Mouse (Mus musculus) cerebellum, adult 2 months (tissue): ENCODE data around the gene Esyt1. TPM values are rescaled to one million over a fixed set of nuclear protein-coding genes. Genes with fewer than 3 reads are reported as not detected.
A peak's percentile ranks its signal among the peaks of the same experiment; 100 is the strongest.
"Not testable (repeated sequence)": the region's sequence is repeated elsewhere in the genome, so short reads cannot be mapped to it uniquely, and the experiment has no call there.

Experiments
- DNase-seq, 2 experiments: peaks; one replicate each; pipeline ENCODE4 v3.0.0; 2021
- H3K27ac ChIP-seq: fragments of 200-500 bp; 2 replicates; pipeline ENCODE4 v1.5.1; 2012; ENCODE audit warnings: low read length, control low read depth, inconsistent platforms; ENCODE audit not compliant: insufficient read depth
- H3K27me3 ChIP-seq: fragments of 200-500 bp; 2 replicates; pipeline ENCODE4 v1.6.1; 2012; ENCODE audit warnings: inconsistent platforms, mild to moderate bottlenecking, low read length, moderate library complexity; ENCODE audit not compliant: control insufficient read depth, insufficient read depth
- H3K4me1 ChIP-seq: fragments of 200-500 bp; 2 replicates; pipeline ENCODE4 v1.6.1; 2011; ENCODE audit warnings: low read length; ENCODE audit not compliant: control insufficient read depth, insufficient read depth
- H3K4me3 ChIP-seq: fragments of 200-500 bp; replicated peaks from 2 replicates; pipeline ENCODE3; 2011; ENCODE audit warnings: mild to moderate bottlenecking, low read depth, low read length, control low read depth; ENCODE audit not compliant: insufficient read depth
- CTCF ChIP-seq: fragments of 200-500 bp; IDR thresholded peaks from 2 replicates; pipeline ENCODE4 v1.5.1; 2011; ENCODE audit warnings: low read depth, mild to moderate bottlenecking, control low read depth, low read length, moderate library complexity, borderline replicate concordance; ENCODE audit not compliant: insufficient read depth
- POLR2A ChIP-seq: fragments of 200-500 bp; IDR thresholded peaks from 2 replicates; pipeline ENCODE4 v1.6.1; 2011; ENCODE audit warnings: low read length, control low read depth, borderline replicate concordance; ENCODE audit not compliant: insufficient read depth
- WGBS: fragments of 180-500 bp; shearing (Covaris S2); methylation state at CpG from one replicate; pipeline ENCODE4 v1.1.7; 2018; 5-methylcytosine and 5-hydroxymethylcytosine counted together
- polyA plus RNA-seq: library from polyadenylated mRNA; depleted of rRNA; stranded (reverse); fragments of >200 nt; gene quantifications from 2 replicates; pipeline ENCODE4 v1.2.3, GENCODE M21; 2012; rRNA removed

The Esyt1 gene
- 36.3 and 37.3 TPM in 2 replicates for polyA plus RNA-seq

DNA sequence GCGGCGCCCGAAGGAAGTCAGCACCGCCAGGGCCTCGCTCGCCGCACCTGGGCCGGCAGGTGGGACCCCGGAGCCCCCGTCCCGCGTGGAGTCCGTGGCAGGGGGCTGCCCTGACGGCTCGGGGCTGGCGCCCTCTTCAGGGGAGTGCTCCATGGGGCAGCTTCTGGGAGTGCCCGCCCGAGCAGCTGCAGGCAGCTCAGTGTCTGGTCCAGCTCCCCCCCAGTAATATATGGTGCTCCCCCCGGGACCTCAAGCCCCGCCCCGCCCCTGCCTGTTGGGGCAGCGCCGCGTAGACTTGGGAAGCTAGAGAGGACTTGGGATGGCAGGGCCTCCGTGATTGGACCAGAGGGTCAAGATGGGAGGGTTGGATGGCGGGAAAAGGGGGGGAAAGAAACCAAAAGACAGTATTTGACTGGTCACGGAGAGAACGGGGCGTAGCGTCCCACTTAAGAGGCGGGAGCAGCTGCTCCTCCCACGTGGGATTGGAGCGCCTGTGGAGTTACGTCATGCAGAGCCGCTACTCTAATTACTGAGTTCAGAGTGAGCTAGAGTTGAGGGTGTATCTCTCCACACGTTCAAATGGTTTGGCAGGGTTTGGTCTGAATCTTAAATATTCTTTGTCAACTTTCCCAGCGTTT is at the start of gene Esyt1:
TSS of gene Esyt1 (minus strand) at position 201 of the 638 bp plus-strand sequence.
- Histone ChIP-seq H3K27ac (peak within 1 kb of the TSS; percentile 20; the same call in 1 of the 2 replicates), H3K27me3 (no peaks in the 10 kb centered on the region), H3K4me3 (peak within 1 kb of the TSS; percentile 71), H3K4me1 (peaks cover 7% of the 10 kb centered on the region; the same call in 1 of the 2 replicates)
- TF ChIP-seq POLR2A, result 0 out of 2 replicates have a peak, but pooled peaks have one; percentile 38
- no peak for TF ChIP-seq CTCF
- WGBS, result under 1% methylated on average over 37 of the region's 37 CpGs
- DNase-seq, result peak; percentile 90 to 98

DNA sequence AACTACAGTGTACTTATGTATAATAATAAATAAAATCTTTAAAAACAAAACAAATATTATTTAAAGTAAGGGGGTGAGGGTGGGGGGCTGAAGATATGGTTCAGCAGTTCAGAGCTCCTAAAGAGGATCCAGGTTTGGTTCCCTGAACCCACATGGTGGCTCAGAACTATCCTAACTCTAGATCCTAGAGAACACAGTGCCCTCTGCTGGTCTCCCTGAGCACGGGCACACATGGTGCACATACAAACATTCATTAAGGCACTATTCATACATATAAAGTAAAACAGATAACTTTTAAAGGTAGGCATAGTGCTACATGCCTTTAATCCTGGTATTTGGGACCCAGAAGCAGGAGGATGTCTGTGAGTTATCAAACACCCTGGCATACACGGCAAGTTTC is 49.4 kb upstream of the Esyt1 start:
- no peak overlapping the region for H3K4me3 ChIP-seq
- no peak for TF ChIP-seq POLR2A
- no peak for TF ChIP-seq CTCF
- H3K27ac ChIP-seq, result no peak overlapping the region
- 96% methylated on average over 2 of the region's 2 CpGs for WGBS
- no peak for DNase-seq
- H3K4me1 ChIP-seq, result no peaks in the 10 kb centered on the region
- H3K27me3 ChIP-seq, result no peaks in the 10 kb centered on the region

DNA sequence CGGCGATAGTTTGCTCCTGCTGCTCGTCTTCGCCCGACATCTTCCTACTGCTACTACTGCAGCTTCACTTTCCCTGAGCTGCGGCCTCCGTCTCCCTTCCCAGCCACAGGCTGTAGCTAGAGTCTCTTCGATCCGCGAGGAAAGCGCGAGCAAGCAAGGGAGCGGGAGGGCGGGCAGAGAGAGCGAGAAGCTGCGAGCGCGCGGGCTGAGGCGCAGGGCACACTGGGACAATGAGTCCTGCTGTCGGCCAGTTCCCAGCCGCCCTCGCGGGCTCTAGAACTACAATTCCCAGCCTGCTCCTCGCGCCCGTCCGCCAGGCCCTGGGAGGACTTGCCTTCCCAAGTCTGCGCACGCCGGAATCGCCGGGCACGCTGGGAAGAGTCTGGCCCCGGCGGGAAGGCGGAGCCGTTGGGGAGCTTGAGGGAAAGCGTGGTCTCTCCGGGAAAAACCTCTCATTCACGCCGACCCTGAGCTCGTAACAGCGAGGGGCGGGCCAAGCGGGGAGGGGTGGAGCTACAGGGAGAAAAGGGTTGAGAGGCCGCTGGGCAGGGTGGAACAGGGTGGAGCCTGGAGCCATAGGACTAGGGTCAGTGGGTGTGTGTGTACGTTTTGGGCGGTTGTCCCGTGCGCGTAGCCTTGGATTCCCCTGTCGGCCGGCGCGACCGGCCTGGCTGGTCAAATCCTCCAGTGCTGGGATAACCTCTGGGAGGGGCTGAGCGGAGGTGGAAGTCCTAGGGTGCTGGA is 40.3 kb upstream of the Esyt1 start, which contains the start of gene Pa2g4:
TSS of gene Pa2g4 (minus strand) at position 200 of the 744 bp plus-strand sequence.
- Histone ChIP-seq H3K4me1 (no peaks in the 10 kb centered on the region; the same call in none of the 2 replicates), H3K4me3 (peak within 1 kb of the TSS; percentile 81), H3K27me3 (no peaks in the 10 kb centered on the region), H3K27ac (peak within 1 kb of the TSS; percentile 17)
- TF ChIP-seq POLR2A (peak; percentile 76; the same call in 1 of the 2 replicates), CTCF (no peak)
- peak; percentile 98 to 99 for DNase-seq
- under 1% methylated on average over 58 of the region's 58 CpGs for WGBS

DNA sequence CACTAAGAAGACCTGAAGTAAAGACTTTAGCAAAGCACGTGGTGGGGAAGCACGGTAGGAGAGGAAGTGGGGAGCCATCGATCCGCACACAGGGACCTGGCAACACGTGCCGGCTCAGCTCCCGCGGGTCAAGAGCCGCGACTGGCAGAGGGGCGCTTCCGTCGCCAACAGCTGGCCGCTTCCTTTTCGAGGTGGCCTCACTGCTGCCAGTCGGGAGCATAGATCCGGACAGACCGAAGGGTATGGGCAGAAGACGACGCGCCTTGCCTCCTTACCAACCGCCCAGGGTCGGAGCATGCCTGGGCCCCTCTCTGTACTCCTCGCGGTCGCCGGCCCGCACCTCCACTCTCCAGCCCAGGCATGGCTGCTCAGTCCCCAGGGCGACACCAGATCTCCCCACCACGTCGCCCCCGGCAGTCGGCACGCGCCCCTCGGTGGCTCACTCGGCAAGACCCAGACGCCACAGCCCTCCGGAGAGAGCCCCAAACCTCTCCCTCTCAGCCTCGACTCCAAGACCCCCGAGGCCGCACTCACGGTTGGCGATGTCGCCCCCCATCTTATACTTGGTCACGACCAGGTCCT is 39.6 kb upstream of the Esyt1 start:
- TF ChIP-seq CTCF (no peak), POLR2A (no peak)
- no peaks in the 10 kb centered on the region for H3K27me3 ChIP-seq
- no peak for DNase-seq
- H3K4me3 ChIP-seq, result peak overlapping the region; percentile 81
- H3K4me1 ChIP-seq, result no peaks in the 10 kb centered on the region; the same call in none of the 2 replicates
- WGBS, result 1% methylated on average over 46 of the region's 46 CpGs
- H3K27ac ChIP-seq, result peak overlapping the region; percentile 1; the same call in 1 of the 2 replicates

- no peak for TF ChIP-seq CTCF
- no peak for TF ChIP-seq POLR2A
Observed at GRCm38 (mm10) chr10:128563544-128563943, 37.9 kb upstream of the Esyt1 start.

GRCm38 (mm10) chr10:128556963-128557362 is 31.3 kb upstream of the Esyt1 start:
- 85% methylated on average over 6 of the region's 6 CpGs for WGBS

More at GRCm38 (mm10) chr10:128563544-128563943, 37.9 kb upstream of the Esyt1 start:
- H3K27me3 ChIP-seq, result no peaks in the 10 kb centered on the region
- 81% methylated on average over 6 of the region's 6 CpGs for WGBS
- no peak overlapping the region for H3K27ac ChIP-seq
- no peak for DNase-seq
- no peaks in the 10 kb centered on the region; the same call in none of the 2 replicates for H3K4me1 ChIP-seq
- no peak overlapping the region for H3K4me3 ChIP-seq

GRCm38 (mm10) chr10:128556286-128556685 is 30.6 kb upstream of the Esyt1 start:
- DNase-seq, result no peak
- TF ChIP-seq CTCF (0 out of 2 replicates have a peak, but pooled peaks have one; percentile 3), POLR2A (no peak)
- no peak overlapping the region for H3K4me3 ChIP-seq
- no peak overlapping the region for H3K27ac ChIP-seq
- no peaks in the 10 kb centered on the region for H3K4me1 ChIP-seq
- no peaks in the 10 kb centered on the region for H3K27me3 ChIP-seq

More at GRCm38 (mm10) chr10:128556963-128557362, 31.3 kb upstream of the Esyt1 start:
- DNase-seq, result no peak
- TF ChIP-seq POLR2A, result no peak
- no peak for TF ChIP-seq CTCF
- Histone ChIP-seq H3K27me3 (no peaks in the 10 kb centered on the region), H3K4me3 (no peak overlapping the region), H3K4me1 (no peaks in the 10 kb centered on the region), H3K27ac (no peak overlapping the region)

DNA sequence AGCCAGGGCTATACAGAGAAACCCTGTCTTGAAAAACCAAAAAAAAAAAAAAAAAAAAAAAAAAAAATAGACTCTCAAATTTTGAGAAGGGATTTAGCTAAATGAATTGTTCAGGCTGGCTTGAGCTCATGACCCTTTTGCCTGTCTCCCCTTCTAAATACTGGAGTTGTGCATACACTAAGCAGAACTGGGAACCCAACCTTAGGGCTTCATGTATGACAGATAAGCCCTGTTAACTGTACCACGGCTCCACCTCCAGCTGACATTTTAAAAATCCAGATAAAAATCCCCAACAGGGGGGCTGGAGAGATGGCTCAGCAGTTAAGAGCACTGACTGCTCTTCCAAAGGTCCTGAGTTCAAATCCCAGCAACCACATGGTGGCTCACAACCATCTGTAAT is 29.9 kb upstream of the Esyt1 start:
- not testable (repeated sequence) for H3K4me1 ChIP-seq, H3K27me3 ChIP-seq, H3K4me3 ChIP-seq, H3K27ac ChIP-seq, DNase-seq
- WGBS, result 82% methylated on average over 1 of the region's 1 CpGs

- DNase-seq, result peak; percentile 20 to 24
- 91% methylated on average over 11 of the region's 11 CpGs for WGBS
- H3K4me3 ChIP-seq, H3K4me1 ChIP-seq, H3K27me3 ChIP-seq, H3K27ac ChIP-seq: not testable (repeated sequence)
Observed at GRCm38 (mm10) chr10:128550144-128550823, 24.6 kb upstream of the Esyt1 start.

GRCm38 (mm10) chr10:128549682-128550057 is 24.0 kb upstream of the Esyt1 start:
- 45% methylated on average over 6 of the region's 6 CpGs for WGBS
- H3K4me3 ChIP-seq, H3K27me3 ChIP-seq, H3K4me1 ChIP-seq: not testable (repeated sequence)
- peak overlapping the region; percentile 79; the same call in 1 of the 2 replicates for H3K27ac ChIP-seq
- DNase-seq, result peak; percentile 55 to 56
